Mouse (Mus musculus) olfactory bulb, adult 2 months (tissue): ENCODE results near the gene Cldnd1.

Experiments used
- CTCF ChIP-seq: fragments of 200-500 bp; IDR thresholded peaks from 2 replicates; pipeline ENCODE4 v1.5.1; 2012; ENCODE audit warnings: low read depth, mild to moderate bottlenecking, low read length, moderate library complexity; ENCODE audit not compliant: insufficient read depth
- POLR2A ChIP-seq: fragments of 200-500 bp; IDR thresholded peaks from 2 replicates; pipeline ENCODE4 v1.6.1; 2012; ENCODE audit warnings: mild to moderate bottlenecking, low read depth, low read length, moderate library complexity; ENCODE audit not compliant: insufficient read depth

- no peak for TF ChIP-seq CTCF
- TF ChIP-seq POLR2A, result no peak
Measured at GRCm38 (mm10) chr16:58694091-58694490, 33.6 kb upstream of the Cldnd1 start.
